Mouse (Mus musculus): ENCODE measurements around the gene B4galnt2. TPM values are rescaled to one million over a fixed set of nuclear protein-coding genes. Genes with fewer than 3 reads are reported as not detected.

The B4galnt2 gene
- total and polyA plus RNA-seq, 2 experiments from 2014 or later: not detected

DNA sequence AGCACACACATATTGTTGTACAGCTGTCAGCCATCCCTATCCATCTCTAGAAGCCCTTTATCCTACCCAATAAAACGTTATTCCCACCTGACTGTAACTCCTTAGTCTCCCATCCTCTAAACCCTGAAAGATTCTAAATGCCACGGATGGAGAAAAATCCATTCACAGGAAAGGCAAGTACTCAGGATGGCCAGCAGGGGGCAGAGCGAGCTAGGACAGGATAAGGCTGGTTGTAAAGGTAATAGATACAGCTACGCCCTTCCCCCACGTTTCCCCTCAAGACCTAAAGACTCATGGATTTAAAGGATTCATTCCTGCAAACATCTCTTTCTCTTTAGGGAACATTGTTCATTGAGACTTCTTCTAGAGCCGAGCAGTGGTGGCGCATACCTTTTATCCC lies 38.4 kb downstream of the B4galnt2 start:
- Histone ChIP-seq H3K9ac (replicated peaks; ENCODE audit: low read length, poor library complexity, severe bottlenecking) (no peak overlapping the region), H3K4me2 (ENCODE audit: low read depth, low read length, poor library complexity, severe bottlenecking) (peak overlapping the region; percentile 33), H3K27me3 (ENCODE audit: insufficient read depth, low read length) (no peaks in the 10 kb centered on the region), H3K4me1 (ENCODE audit: insufficient read depth, low read length) (no peaks in the 10 kb centered on the region), H3K4me3 (ENCODE audit: low read depth, low read length) (peak overlapping the region; percentile 12; the same call in 1 of the 2 replicates), H3K9me3 (ENCODE audit: low read length) (no peaks in the 10 kb centered on the region), H3K36me3 (ENCODE audit: insufficient read depth, low read length) (no peaks in the 10 kb centered on the region), H3K27ac (ENCODE audit: low read depth, low read length) (no peak overlapping the region)
- ATAC-seq (ENCODE audit: low FRiP score) (peak; percentile 23; the same call in 1 of the 2 replicates), DNase-seq (ENCODE audit: low spot score) (peak; percentile 75)
- TF ChIP-seq CTCF (IDR thresholded peaks at IDR 0.05): peak; percentile 90
- WGBS: 14% methylated on average over 7 of the region's 7 CpGs

DNA sequence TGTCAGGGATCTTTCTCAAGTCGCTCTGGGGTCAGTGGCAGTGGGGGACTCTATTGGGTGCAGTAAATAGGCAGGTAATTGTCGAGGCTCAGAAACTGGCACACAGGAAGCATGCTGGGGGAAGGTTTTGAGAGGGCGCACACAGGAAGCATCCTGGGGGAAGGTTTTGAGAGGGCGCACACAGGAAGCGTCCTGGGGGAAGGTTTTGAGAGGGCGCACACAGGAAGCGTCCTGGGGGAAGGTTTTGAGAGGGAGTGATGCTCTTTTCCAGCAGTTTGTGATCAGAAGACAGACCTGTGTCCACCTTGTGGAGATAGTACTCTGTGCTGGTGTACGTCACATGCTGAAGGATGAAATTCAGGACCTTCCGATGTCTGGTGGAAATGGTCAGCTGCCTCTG lies 38.9 kb downstream of the B4galnt2 start:
- Histone ChIP-seq H3K27me3 (ENCODE audit: insufficient read depth, low read length) (no peaks in the 10 kb centered on the region), H3K27ac (ENCODE audit: low read depth, low read length) (no peak overlapping the region), H3K36me3 (ENCODE audit: insufficient read depth, low read length) (no peaks in the 10 kb centered on the region), H3K4me2 (ENCODE audit: low read depth, low read length, poor library complexity, severe bottlenecking) (peak overlapping the region; percentile 33), H3K9me3 (ENCODE audit: low read length) (no peaks in the 10 kb centered on the region), H3K4me1 (ENCODE audit: insufficient read depth, low read length) (no peaks in the 10 kb centered on the region), H3K9ac (replicated peaks; ENCODE audit: low read length, poor library complexity, severe bottlenecking) (no peak overlapping the region), H3K4me3 (ENCODE audit: low read depth, low read length) (peak overlapping the region; percentile 12; the same call in 1 of the 2 replicates)
- 32% methylated on average over 9 of the region's 9 CpGs for WGBS
- ATAC-seq (ENCODE audit: low FRiP score) (peak; percentile 52; the same call in 1 of the 2 replicates), DNase-seq (ENCODE audit: low spot score) (peak; percentile 40)
- no peak for TF ChIP-seq CTCF (IDR thresholded peaks at IDR 0.05)

DNA sequence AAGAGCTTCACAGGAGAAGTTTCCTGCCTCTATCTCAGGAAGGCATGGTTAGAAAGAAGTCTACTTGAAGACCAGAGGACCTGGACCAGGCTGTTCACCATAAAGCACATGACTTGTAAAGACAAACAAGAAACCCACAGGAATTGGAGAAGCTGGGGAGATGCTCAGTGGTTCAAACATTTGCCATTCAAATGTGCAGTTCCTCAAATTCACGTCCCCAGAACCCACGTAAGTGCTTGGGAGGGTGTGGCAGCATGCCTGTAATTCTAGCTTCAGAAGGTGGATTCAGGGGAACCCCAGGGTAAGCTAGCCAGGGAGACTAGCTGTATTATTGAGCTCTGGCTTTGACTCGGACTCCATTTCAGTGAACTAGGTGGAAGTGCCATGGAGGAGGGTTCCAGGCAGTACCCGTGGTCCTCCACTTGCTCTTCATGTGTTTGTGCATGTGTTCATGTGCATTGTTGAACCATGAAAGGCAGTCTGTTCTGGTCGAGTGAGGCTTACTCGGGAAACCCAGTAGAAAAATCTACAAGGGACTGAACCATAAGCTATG lies 44.7 kb downstream of the B4galnt2 start:
- WGBS: 73% methylated on average over 6 of the region's 6 CpGs
- no peaks in the 10 kb centered on the region for H3K27me3 ChIP-seq (ENCODE audit: insufficient read depth, low read length)
- DNase-seq (ENCODE audit: low spot score) (no peak), ATAC-seq (ENCODE audit: low FRiP score) (no peak)
- no peaks in the 10 kb centered on the region for H3K36me3 ChIP-seq (ENCODE audit: insufficient read depth, low read length)
- no peak overlapping the region for H3K4me3 ChIP-seq (ENCODE audit: low read depth, low read length)
- H3K27ac ChIP-seq (ENCODE audit: low read depth, low read length): no peak overlapping the region
- no peak for TF ChIP-seq CTCF (IDR thresholded peaks at IDR 0.05)
- no peak overlapping the region for H3K9ac ChIP-seq (replicated peaks; ENCODE audit: low read length, poor library complexity, severe bottlenecking)
- H3K4me1 ChIP-seq (ENCODE audit: insufficient read depth, low read length): no peaks in the 10 kb centered on the region
- no peaks in the 10 kb centered on the region for H3K9me3 ChIP-seq (ENCODE audit: low read length)
- H3K4me2 ChIP-seq (ENCODE audit: low read depth, low read length, poor library complexity, severe bottlenecking): no peak overlapping the region

DNA sequence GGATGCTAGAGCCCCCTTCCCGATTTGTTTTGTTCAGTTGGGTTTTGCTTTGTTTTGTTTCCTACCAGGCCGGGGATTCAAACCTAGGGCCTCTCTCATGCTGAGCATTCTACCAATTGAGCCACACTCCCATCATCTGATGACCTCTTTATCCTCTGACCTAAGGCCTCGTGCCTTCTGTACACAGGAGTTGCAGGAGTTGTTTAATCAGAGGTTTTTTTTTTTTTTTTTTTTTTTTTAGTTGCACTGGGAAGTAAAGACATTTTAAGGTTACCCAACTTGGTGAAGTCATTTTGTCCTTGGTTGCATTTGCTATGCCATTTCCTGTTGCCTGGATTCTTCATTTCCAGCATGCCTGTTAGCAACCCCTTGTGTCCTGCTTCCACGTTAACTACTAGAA lies 45.2 kb downstream of the B4galnt2 start:
- H3K36me3 ChIP-seq (ENCODE audit: insufficient read depth, low read length): no peaks in the 10 kb centered on the region
- no peaks in the 10 kb centered on the region for H3K4me1 ChIP-seq (ENCODE audit: insufficient read depth, low read length)
- H3K9me3 ChIP-seq (ENCODE audit: low read length): no peaks in the 10 kb centered on the region
- H3K27me3 ChIP-seq (ENCODE audit: insufficient read depth, low read length): no peaks in the 10 kb centered on the region
- no peak overlapping the region for H3K9ac ChIP-seq (replicated peaks; ENCODE audit: low read length, poor library complexity, severe bottlenecking)
- no peak for DNase-seq (ENCODE audit: low spot score)
- ATAC-seq (ENCODE audit: low FRiP score): no peak
- no peak overlapping the region for H3K4me2 ChIP-seq (ENCODE audit: low read depth, low read length, poor library complexity, severe bottlenecking)
- WGBS: 80% methylated on average over 4 of the region's 4 CpGs
- TF ChIP-seq CTCF (IDR thresholded peaks at IDR 0.05): no peak
- H3K4me3 ChIP-seq (ENCODE audit: low read depth, low read length): no peak overlapping the region
- H3K27ac ChIP-seq (ENCODE audit: low read depth, low read length): no peak overlapping the region

DNA sequence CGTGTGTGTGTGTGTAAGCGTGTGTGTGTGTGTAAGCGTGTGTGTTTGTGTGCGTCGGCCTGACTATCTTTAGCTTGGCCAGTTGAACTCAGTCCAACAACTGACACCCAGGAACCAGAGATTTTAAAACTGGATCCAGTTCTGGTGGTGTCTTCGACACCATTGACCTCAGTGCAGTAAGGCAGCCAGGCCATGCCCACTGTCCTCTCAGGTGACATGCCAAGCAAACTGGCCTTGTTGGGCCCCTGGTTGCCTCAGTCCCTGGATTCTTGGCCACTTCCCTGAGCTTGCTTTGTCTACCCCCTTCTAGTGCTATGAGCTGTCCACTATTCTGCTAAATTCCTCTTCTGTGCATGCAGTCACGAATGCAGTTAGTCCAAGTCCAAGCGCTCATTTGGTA lies 53.3 kb downstream of the B4galnt2 start:
- TF ChIP-seq CTCF (IDR thresholded peaks at IDR 0.05): no peak

DNA sequence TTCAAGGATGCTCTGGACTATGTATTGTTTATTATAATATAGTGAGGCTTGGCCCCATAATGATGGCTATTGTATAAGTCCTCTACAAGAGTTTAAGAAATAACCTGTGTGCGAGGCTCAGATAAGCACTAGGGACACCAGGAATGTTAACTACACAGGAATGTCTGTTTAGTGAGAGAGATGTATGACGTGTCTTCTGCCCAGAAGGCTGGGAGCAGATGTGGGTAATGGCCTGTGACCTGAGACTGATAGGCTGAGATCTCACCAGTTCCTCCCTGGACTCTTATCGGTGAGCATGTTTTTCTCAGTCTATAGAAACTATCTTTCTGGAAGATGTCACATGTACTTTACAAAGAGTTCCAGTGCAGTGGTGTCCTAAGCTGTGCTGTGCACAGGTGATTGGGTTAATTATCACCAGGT lies 54.6 kb downstream of the B4galnt2 start:
- no peak for DNase-seq (ENCODE audit: low spot score)
- peak overlapping the region; percentile 57 for H3K4me3 ChIP-seq (ENCODE audit: low read depth, low read length)
- TF ChIP-seq CTCF (IDR thresholded peaks at IDR 0.05): no peak
- no peaks in the 10 kb centered on the region for H3K27me3 ChIP-seq (ENCODE audit: insufficient read depth, low read length)
- no peaks in the 10 kb centered on the region for H3K9me3 ChIP-seq (ENCODE audit: low read length)
- no peaks in the 10 kb centered on the region for H3K36me3 ChIP-seq (ENCODE audit: insufficient read depth, low read length)
- peak overlapping the region; percentile 65 for H3K4me2 ChIP-seq (ENCODE audit: low read depth, low read length, poor library complexity, severe bottlenecking)
- no peak overlapping the region for H3K27ac ChIP-seq (ENCODE audit: low read depth, low read length)
- no peak for ATAC-seq (ENCODE audit: low FRiP score)
- 37% methylated on average over 3 of the region's 3 CpGs for WGBS
- no peaks in the 10 kb centered on the region for H3K4me1 ChIP-seq (ENCODE audit: insufficient read depth, low read length)
- no peak overlapping the region; the same call in 1 of the 2 replicates for H3K9ac ChIP-seq (replicated peaks; ENCODE audit: low read length, poor library complexity, severe bottlenecking)

More for the DNA sequence above, 53.3 kb downstream of the B4galnt2 start:
- no peak for DNase-seq (ENCODE audit: low spot score)
- 95% methylated on average over 8 of the region's 8 CpGs for WGBS
- no peak for ATAC-seq (ENCODE audit: low FRiP score)
- no peak overlapping the region for H3K4me3 ChIP-seq (ENCODE audit: low read depth, low read length)
- H3K4me1 ChIP-seq (ENCODE audit: insufficient read depth, low read length): no peaks in the 10 kb centered on the region
- no peak overlapping the region for H3K4me2 ChIP-seq (ENCODE audit: low read depth, low read length, poor library complexity, severe bottlenecking)
- H3K36me3 ChIP-seq (ENCODE audit: insufficient read depth, low read length): no peaks in the 10 kb centered on the region
- H3K27ac ChIP-seq (ENCODE audit: low read depth, low read length): no peak overlapping the region
- no peak overlapping the region for H3K9ac ChIP-seq (replicated peaks; ENCODE audit: low read length, poor library complexity, severe bottlenecking)
- no peaks in the 10 kb centered on the region for H3K27me3 ChIP-seq (ENCODE audit: insufficient read depth, low read length)
- no peaks in the 10 kb centered on the region for H3K9me3 ChIP-seq (ENCODE audit: low read length)

Data from midbrain, postnatal 0 days (tissue).